ENCODE assay signal across 17 mouse cellular contexts in genomic region chr10:8870368-8870767, GRCm38 (mm10). TPM values are rescaled to one million over a fixed set of nuclear protein-coding genes. Genes with fewer than 3 reads are reported as not detected.
DNase-seq lines count a peak whose midpoint lies in the region; ATAC-seq and TF ChIP-seq lines count a peak whose summit lies in the region.
"Had no signal": no experiment of that assay in that cellular context is flagged by ENCODE, and none has a peak within 500 bp of the region (broad histone marks: within the 10 kb centered on the region; RNA-seq: fewer than 3 reads in every experiment).

No protein-coding gene starts in this region.

- no peak overlapping the region for H3K9ac ChIP-seq in kidney, embryonic 14.5 days (ENCODE audit: low read depth, low read length)
- H3K9ac ChIP-seq: embryonic facial prominence, embryonic 15.5 days; forebrain, embryonic 13.5 days; limb, embryonic 15.5 days had no signal

- ATAC-seq in kidney, embryonic 14.5 days (ENCODE audit: low FRiP score, low TSS enrichment): no peak
- ATAC-seq: activated CD4-positive, CD25-positive, alpha-beta regulatory T cell, adult 4 months; forebrain, embryonic 13.5 days had no signal

- H3K4me1 ChIP-seq in kidney, adult 2 months (ENCODE audit: control insufficient read depth, insufficient read depth, low read length): peaks cover 11% of the 10 kb centered on the region
- H3K4me1 ChIP-seq in kidney, embryonic 14.5 days (ENCODE audit: control insufficient read depth, insufficient read depth, low read length): no peaks in the 10 kb centered on the region
- H3K4me1 ChIP-seq in bone marrow macrophage, adult 2 months (ENCODE audit: control insufficient read depth, insufficient read depth, low read length): peaks cover 83% of the 10 kb centered on the region
- H3K4me1 ChIP-seq: forebrain, embryonic 13.5 days had no signal

- peak; percentile 63 for DNase-seq in kidney, adult 2 months
- peak; percentile 44 for DNase-seq in gastrocnemius, postnatal 25 days
- DNase-seq in kidney, postnatal 14 days: peak; percentile 41
- DNase-seq in thymus, adult 18-20 months: no peak
- DNase-seq in embryo, embryonic 10.5 days (ENCODE audit: low spot score): no peak
- no peak for DNase-seq in urinary bladder, postnatal 10 days (ENCODE audit: low spot score)
- DNase-seq: lung, postnatal 14 days; midbrain, embryonic 14.5 days; right cerebral cortex, postnatal 25 days; thymus, postnatal 25 days had no signal

- no peak overlapping the region for H3K4me3 ChIP-seq in kidney, adult 2 months (ENCODE audit: insufficient read depth, low read depth, low read length)
- no peak overlapping the region for H3K4me3 ChIP-seq in kidney, embryonic 14.5 days (ENCODE audit: low read length)
- no peak overlapping the region for H3K4me3 ChIP-seq in bone marrow macrophage, adult 2 months (ENCODE audit: insufficient read depth, low read length)
- H3K4me3 ChIP-seq: embryonic facial prominence, embryonic 15.5 days; forebrain, embryonic 13.5 days; limb, embryonic 15.5 days had no signal

- H3K4me2 ChIP-seq in kidney, embryonic 14.5 days (replicated peaks; ENCODE audit: low read depth, low read length): no peak overlapping the region
- H3K4me2 ChIP-seq: embryonic facial prominence, embryonic 15.5 days; forebrain, embryonic 13.5 days; limb, embryonic 15.5 days had no signal

- no peaks in the 10 kb centered on the region for H3K9me3 ChIP-seq in kidney, embryonic 14.5 days (ENCODE audit: control insufficient read depth, low read length)
- H3K9me3 ChIP-seq: embryonic facial prominence, embryonic 15.5 days; forebrain, embryonic 13.5 days; limb, embryonic 15.5 days had no signal

- TF ChIP-seq CTCF in kidney, adult 2 months (conservative IDR thresholded peaks at IDR 0.05; ENCODE audit: insufficient read depth, insufficient read length, low read depth, low read length): no peak
- no peak for TF ChIP-seq CTCF in bone marrow macrophage, adult 2 months (IDR thresholded peaks at IDR 0.05; ENCODE audit: low read depth, low read length)

- TF ChIP-seq POLR2A in kidney, adult 2 months (IDR thresholded peaks at IDR 0.05; ENCODE audit: low read depth, low read length): no peak
- TF ChIP-seq POLR2A in bone marrow macrophage, adult 2 months (IDR thresholded peaks at IDR 0.05; ENCODE audit: borderline replicate concordance, low read depth, low read length): no peak

- no peak overlapping the region for H3K27ac ChIP-seq in kidney, adult 2 months (ENCODE audit: insufficient read depth, low read depth, low read length)
- no peak overlapping the region for H3K27ac ChIP-seq in kidney, embryonic 14.5 days (ENCODE audit: low read depth, low read length)
- H3K27ac ChIP-seq in bone marrow macrophage, adult 2 months (ENCODE audit: insufficient read depth, low read depth, low read length): peak overlapping the region; percentile 89
- H3K27ac ChIP-seq: embryonic facial prominence, embryonic 15.5 days; forebrain, embryonic 13.5 days; limb, embryonic 15.5 days had no signal

- H3K27me3 ChIP-seq in kidney, adult 2 months (replicated peaks; ENCODE audit: control insufficient read depth, insufficient read depth, low read length): no peaks in the 10 kb centered on the region
- H3K27me3 ChIP-seq in kidney, embryonic 14.5 days (ENCODE audit: control insufficient read depth, insufficient read depth, low read length): no peaks in the 10 kb centered on the region
- H3K27me3 ChIP-seq: CH12.LX; embryonic facial prominence, embryonic 15.5 days; forebrain, embryonic 13.5 days; limb, embryonic 15.5 days had no signal

- no peaks in the 10 kb centered on the region for H3K36me3 ChIP-seq in kidney, adult 2 months (ENCODE audit: control insufficient read depth, insufficient read depth, low read length)
- no peaks in the 10 kb centered on the region for H3K36me3 ChIP-seq in kidney, embryonic 14.5 days (ENCODE audit: control insufficient read depth, insufficient read depth, low read length)
- H3K36me3 ChIP-seq: embryonic facial prominence, embryonic 15.5 days; limb, embryonic 15.5 days had no signal

- 68% methylated on average over 3 of the region's 3 CpGs for WGBS in kidney, adult 2 months
- WGBS in kidney, embryonic 14.5 days: 83% methylated on average over 3 of the region's 3 CpGs

RNA-seq across cellular contexts. Expression of gene Sash1, which starts 15.5 kb away (rescaled TPM):
- polyA plus RNA-seq in kidney, adult 2 months (2012; rRNA removed): 13.5 and 14.5 TPM in 2 replicates
- 5.5 and 6.5 TPM in 2 replicates for polyA plus RNA-seq in kidney, embryonic 14.5 days (2014; fragmentation: Nextera tagmentation; extraction: Ambion mirVana)
- polyA plus RNA-seq in bone marrow macrophage, adult 2 months (2012; ENCODE audit: insufficient read depth, insufficient read length, missing spikeins): 80.4 and 96.7 TPM in 2 replicates
- 10 to 100 TPM; 13.4 to 16.9 TPM for total RNA-seq in gastrocnemius, postnatal 25 days (2021)

Comparison
In these comparisons a context has a peak if more than half of its experiments do, and no peak if none do; other contexts are left out.
1. DNase-seq: peak in kidney, adult 2 months (single experiment), gastrocnemius, postnatal 25 days (single experiment) and kidney, postnatal 14 days (single experiment); none in thymus, adult 18-20 months (0 of 2), embryo, embryonic 10.5 days (single experiment) and urinary bladder, postnatal 10 days (single experiment).